ENCODE assay signal across 10 mouse cellular contexts in genomic region chr9:37248381-37248906, GRCm38 (mm10). TPM values are rescaled to one million over a fixed set of nuclear protein-coding genes. Genes with fewer than 3 reads are reported as not detected.
A peak's percentile ranks its signal among the peaks of the same experiment; 100 is the strongest.
DNase-seq lines count a peak whose midpoint lies in the region; ATAC-seq lines count a peak whose summit lies in the region.
"Had no signal": no experiment of that assay in that cellular context is flagged by ENCODE, and none has a peak within 500 bp of the region (broad histone marks: within the 10 kb centered on the region; RNA-seq: fewer than 3 reads in every experiment).

No protein-coding gene starts in this region.

- H3K27me3 ChIP-seq in hindbrain, embryonic 16.5 days (replicated peaks; ENCODE audit: control insufficient read depth, insufficient read depth, low read length) = peaks cover 2% of the 10 kb centered on the region; the same call in 1 of the 2 replicates
- H3K27me3 ChIP-seq in hindbrain, embryonic 12.5 days = no peaks in the 10 kb centered on the region
- H3K27me3 ChIP-seq in midbrain, embryonic 13.5 days = no peaks in the 10 kb centered on the region

- H3K4me3 ChIP-seq in hindbrain, embryonic 16.5 days (ENCODE audit: low read length) = no peak overlapping the region
- H3K4me3 ChIP-seq in hindbrain, embryonic 12.5 days = no peak overlapping the region
- H3K4me3 ChIP-seq in midbrain, embryonic 13.5 days (replicated peaks) = no peak overlapping the region

- peak; percentile 43 for DNase-seq in testis, postnatal 10 days (ENCODE audit: low spot score)
- DNase-seq in testis, postnatal 14 days (ENCODE audit: low spot score) = no peak
- no peak for DNase-seq in spleen, postnatal 10 days (ENCODE audit: low spot score in 2 of 2)
- DNase-seq in layer of hippocampus, postnatal 36 days = no peak
- no peak for DNase-seq in right cerebral cortex, postnatal 14 days
- DNase-seq: right cerebral cortex, postnatal 4 days had no signal

- H3K9me3 ChIP-seq in hindbrain, embryonic 16.5 days (ENCODE audit: control insufficient read depth, low read length) = no peaks in the 10 kb centered on the region
- no peaks in the 10 kb centered on the region for H3K9me3 ChIP-seq in hindbrain, embryonic 12.5 days (replicated peaks)
- no peaks in the 10 kb centered on the region for H3K9me3 ChIP-seq in midbrain, embryonic 13.5 days

- H3K4me1 ChIP-seq in hindbrain, embryonic 16.5 days (ENCODE audit: control insufficient read depth, insufficient read depth, low read depth, low read length) = no peaks in the 10 kb centered on the region
- H3K4me1 ChIP-seq in hindbrain, embryonic 12.5 days = no peaks in the 10 kb centered on the region
- H3K4me1 ChIP-seq in midbrain, embryonic 13.5 days (replicated peaks) = peaks cover 4% of the 10 kb centered on the region; the same call in 1 of the 2 replicates

- no peaks in the 10 kb centered on the region for H3K36me3 ChIP-seq in hindbrain, embryonic 16.5 days (ENCODE audit: control insufficient read depth, insufficient read depth, low read length)
- no peaks in the 10 kb centered on the region for H3K36me3 ChIP-seq in hindbrain, embryonic 12.5 days
- no peaks in the 10 kb centered on the region for H3K36me3 ChIP-seq in midbrain, embryonic 13.5 days

- 35% methylated on average over 3 of the region's 3 CpGs for whole genome bisulfite sequencing in hindbrain, embryonic 16.5 days
- 63% methylated on average over 3 of the region's 3 CpGs for WGBS in hindbrain, embryonic 12.5 days
- WGBS in midbrain, embryonic 13.5 days = 64% methylated on average over 3 of the region's 3 CpGs

- no peak overlapping the region for H3K27ac ChIP-seq in hindbrain, embryonic 16.5 days (ENCODE audit: low read depth, low read length)
- no peak overlapping the region for H3K27ac ChIP-seq in hindbrain, embryonic 12.5 days
- H3K27ac ChIP-seq in midbrain, embryonic 13.5 days = no peak overlapping the region

- ATAC-seq in hindbrain, embryonic 16.5 days = peak; percentile 67
- no peak; the same call in 1 of the 2 replicates for ATAC-seq in hindbrain, embryonic 12.5 days (ENCODE audit: low FRiP score)
- peak; percentile 48; the same call in 1 of the 2 replicates for ATAC-seq in midbrain, embryonic 13.5 days
- ATAC-seq: intestine, embryonic 16.5 days had no signal

- H3K9ac ChIP-seq in hindbrain, embryonic 16.5 days (ENCODE audit: low read depth, low read length) = no peak overlapping the region
- H3K9ac ChIP-seq in hindbrain, embryonic 12.5 days = no peak overlapping the region
- no peak overlapping the region for H3K9ac ChIP-seq in midbrain, embryonic 13.5 days (replicated peaks)

- H3K4me2 ChIP-seq in hindbrain, embryonic 16.5 days (ENCODE audit: low read length) = no peak overlapping the region
- no peak overlapping the region for H3K4me2 ChIP-seq in hindbrain, embryonic 12.5 days (replicated peaks)
- no peak overlapping the region for H3K4me2 ChIP-seq in midbrain, embryonic 13.5 days (replicated peaks)

RNA-seq across cellular contexts. Expression of gene Slc37a2, which starts 7.1 kb away (rescaled TPM):
- 1.9 and 2.6 TPM in 2 replicates for polyA plus RNA-seq in hindbrain, embryonic 16.5 days (2015; fragmentation: Nextera tagmentation; extraction: Ambion mirVana)
- 1.7 TPM in 2 replicates for polyA plus RNA-seq in hindbrain, embryonic 12.5 days (2016; fragmentation: Nextera tagmentation; extraction: Ambion mirVana)
- polyA plus RNA-seq in midbrain, embryonic 13.5 days (2015; fragmentation: Nextera tagmentation; extraction: Ambion mirVana) = 0.72 and 0.96 TPM in 2 replicates
- total RNA-seq in layer of hippocampus, postnatal 36 days (2021) = 1 to 10 TPM; 1.4 to 1.8 TPM

RNA-seq across cellular contexts. Expression of gene Tmem218, which starts 40.4 kb away (rescaled TPM):
- 10.1 and 11.0 TPM in 2 replicates for polyA plus RNA-seq in hindbrain, embryonic 16.5 days (2015; fragmentation: Nextera tagmentation; extraction: Ambion mirVana)
- 12.7 and 14.1 TPM in 2 replicates for polyA plus RNA-seq in hindbrain, embryonic 12.5 days (2016; fragmentation: Nextera tagmentation; extraction: Ambion mirVana)
- 11.4 and 12.7 TPM in 2 replicates for polyA plus RNA-seq in midbrain, embryonic 13.5 days (2015; fragmentation: Nextera tagmentation; extraction: Ambion mirVana)
- total RNA-seq in layer of hippocampus, postnatal 36 days (2021) = 1 to 10 TPM; 8.4 to 8.8 TPM
